Mouse (Mus musculus) midbrain, embryonic 11.5 days (tissue): ENCODE results near the gene Prickle2. TPM values are rescaled to one million over a fixed set of nuclear protein-coding genes. Genes with fewer than 3 reads are reported as not detected.

Experiments
- ATAC-seq: fragments of 200-750 bp; cut with Nextera tagmentation; 2 replicates; pipeline ENCODE4 v1.8.0; 2017; ENCODE audit warnings: moderate TSS enrichment, moderate library complexity; ENCODE audit not compliant: low FRiP score
- DNase-seq: peaks from one replicate; pipeline ENCODE4 v3.0.0; 2015; ENCODE audit warnings: low spot score; ENCODE audit errors: missing footprints
- H3K27ac ChIP-seq: fragments of 300-500 bp; sonication (generic); 2 replicates; pipeline ENCODE4 v1.5.1; 2014; ENCODE audit warnings: low read depth, low read length
- H3K27me3 ChIP-seq: fragments of 300-500 bp; sonication (generic); 2 replicates; pipeline ENCODE4 v1.6.1; 2014; ENCODE audit warnings: mild to moderate bottlenecking, low read length, moderate library complexity, mixed read lengths; ENCODE audit not compliant: control insufficient read depth, insufficient read depth
- H3K36me3 ChIP-seq: fragments of 300-500 bp; sonication (generic); 2 replicates; pipeline ENCODE4 v1.6.1; 2014; ENCODE audit warnings: mild to moderate bottlenecking, low read length, moderate library complexity, mixed read lengths; ENCODE audit not compliant: control insufficient read depth, insufficient read depth
- H3K4me1 ChIP-seq: fragments of 300-500 bp; sonication (generic); 2 replicates; pipeline ENCODE4 v1.6.1; 2014; ENCODE audit warnings: low read length; ENCODE audit not compliant: control insufficient read depth, insufficient read depth
- H3K4me2 ChIP-seq: fragments of 300-500 bp; sonication (generic); 2 replicates; pipeline ENCODE4 v1.6.1; 2014; ENCODE audit warnings: mild to moderate bottlenecking, moderate library complexity
- H3K4me3 ChIP-seq: fragments of 300-500 bp; sonication (generic); 2 replicates; pipeline ENCODE4 v1.5.1; 2014; ENCODE audit warnings: low read depth, low read length
- H3K9ac ChIP-seq: fragments of 300-500 bp; sonication (generic); 2 replicates; pipeline ENCODE4 v1.6.1; 2014; ENCODE audit warnings: low read length
- H3K9me3 ChIP-seq: fragments of 300-500 bp; sonication (generic); 2 replicates; pipeline ENCODE4 v1.6.1; 2016; ENCODE audit warnings: low read length; ENCODE audit not compliant: control insufficient read depth
- WGBS: fragments of 180-500 bp; shearing (Covaris S2); extraction: QIAGEN DNeasy Blood & Tissue Kit; methylation state at CpG from one replicate; pipeline ENCODE4 v1.1.7; 2014; 5-methylcytosine and 5-hydroxymethylcytosine counted together
- polyA plus RNA-seq: library from polyadenylated mRNA; unstranded; fragments of >200 nt; fragmentation: Nextera tagmentation; extraction: Ambion mirVana; gene quantifications from 2 replicates; pipeline ENCODE4 v1.2.1, GENCODE M21; 2014

Gene Prickle2
- polyA plus RNA-seq, 1 experiment from 2014 or later = 7.7 TPM

DNA sequence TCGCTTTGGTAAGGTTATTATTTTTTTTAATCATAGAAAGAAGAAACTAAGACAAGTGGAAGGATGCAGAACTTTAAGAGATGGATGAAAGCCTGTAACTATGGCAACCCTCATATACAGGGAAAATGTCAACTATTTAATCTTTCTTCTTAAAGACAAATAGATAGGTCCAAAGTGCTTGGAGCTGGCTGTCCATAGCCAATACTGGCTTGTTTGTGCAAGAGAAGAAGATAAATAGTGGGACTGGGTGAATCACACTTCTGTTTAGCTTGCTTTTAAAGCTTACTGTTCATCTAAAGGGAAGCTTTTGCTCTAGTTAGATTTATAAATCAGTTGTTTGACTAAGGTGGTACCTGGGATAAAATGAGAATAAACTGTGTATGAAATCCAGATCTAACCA lies 310.8 kb downstream of the Prickle2 start:
- Histone ChIP-seq H3K27me3 (no peaks in the 10 kb centered on the region), H3K36me3 (no peaks in the 10 kb centered on the region), H3K4me1 (no peaks in the 10 kb centered on the region), H3K9ac (no peak overlapping the region), H3K27ac (no peak overlapping the region), H3K9me3 (no peaks in the 10 kb centered on the region), H3K4me2 (no peak overlapping the region), H3K4me3 (no peak overlapping the region)
- ATAC-seq (no peak), DNase-seq (no peak)
- 75% methylated on average over 1 of the region's 1 CpGs for WGBS

GRCm38 (mm10) chr6:92394628-92395027 lies 311.3 kb downstream of the Prickle2 start:
- no peaks in the 10 kb centered on the region for H3K9me3 ChIP-seq
- H3K4me1 ChIP-seq = no peaks in the 10 kb centered on the region
- no peak overlapping the region for H3K9ac ChIP-seq
- no peak overlapping the region for H3K27ac ChIP-seq
- no peak for ATAC-seq
- no peak overlapping the region for H3K4me3 ChIP-seq
- H3K4me2 ChIP-seq = no peak overlapping the region
- H3K36me3 ChIP-seq = no peaks in the 10 kb centered on the region
- DNase-seq = no peak
- H3K27me3 ChIP-seq = no peaks in the 10 kb centered on the region
- 83% methylated on average over 5 of the region's 5 CpGs for WGBS

DNA sequence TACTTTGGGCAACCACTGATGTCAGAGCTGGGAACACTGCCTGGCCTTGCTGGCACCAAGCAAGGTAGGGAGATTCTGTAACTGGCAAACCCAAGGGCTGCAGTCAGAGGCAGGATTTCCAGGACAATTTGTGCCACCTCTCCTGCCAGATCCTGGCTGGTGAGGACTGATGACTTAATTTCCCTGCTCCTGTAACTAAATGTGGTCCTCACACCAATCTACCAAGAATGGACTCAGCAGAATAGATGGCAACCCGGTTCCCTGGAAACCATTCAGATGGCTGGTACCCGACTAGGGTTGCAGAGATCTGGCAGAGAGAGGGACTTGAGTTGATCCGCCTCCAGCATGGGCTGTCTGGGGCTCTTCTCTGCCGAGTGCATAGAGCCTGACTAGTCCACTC lies 315.6 kb downstream of the Prickle2 start:
- Histone ChIP-seq H3K9me3 (no peaks in the 10 kb centered on the region), H3K27ac (no peak overlapping the region), H3K4me1 (no peaks in the 10 kb centered on the region), H3K4me2 (no peak overlapping the region), H3K36me3 (no peaks in the 10 kb centered on the region), H3K27me3 (no peaks in the 10 kb centered on the region), H3K4me3 (no peak overlapping the region), H3K9ac (no peak overlapping the region)
- DNase-seq = no peak
- ATAC-seq = no peak
- 81% methylated on average over 4 of the region's 4 CpGs for WGBS

- H3K36me3 ChIP-seq = no peaks in the 10 kb centered on the region
- WGBS = 90% methylated on average over 5 of the region's 5 CpGs
- no peaks in the 10 kb centered on the region for H3K4me1 ChIP-seq
- DNase-seq (no peak), ATAC-seq (no peak)
- H3K4me2 ChIP-seq = no peak overlapping the region
- no peak overlapping the region for H3K9ac ChIP-seq
- H3K27ac ChIP-seq = no peak overlapping the region
- H3K4me3 ChIP-seq = no peak overlapping the region
- no peaks in the 10 kb centered on the region for H3K9me3 ChIP-seq
- H3K27me3 ChIP-seq = no peaks in the 10 kb centered on the region
Measured at GRCm38 (mm10) chr6:92388681-92389080, 317.3 kb downstream of the Prickle2 start.

DNA sequence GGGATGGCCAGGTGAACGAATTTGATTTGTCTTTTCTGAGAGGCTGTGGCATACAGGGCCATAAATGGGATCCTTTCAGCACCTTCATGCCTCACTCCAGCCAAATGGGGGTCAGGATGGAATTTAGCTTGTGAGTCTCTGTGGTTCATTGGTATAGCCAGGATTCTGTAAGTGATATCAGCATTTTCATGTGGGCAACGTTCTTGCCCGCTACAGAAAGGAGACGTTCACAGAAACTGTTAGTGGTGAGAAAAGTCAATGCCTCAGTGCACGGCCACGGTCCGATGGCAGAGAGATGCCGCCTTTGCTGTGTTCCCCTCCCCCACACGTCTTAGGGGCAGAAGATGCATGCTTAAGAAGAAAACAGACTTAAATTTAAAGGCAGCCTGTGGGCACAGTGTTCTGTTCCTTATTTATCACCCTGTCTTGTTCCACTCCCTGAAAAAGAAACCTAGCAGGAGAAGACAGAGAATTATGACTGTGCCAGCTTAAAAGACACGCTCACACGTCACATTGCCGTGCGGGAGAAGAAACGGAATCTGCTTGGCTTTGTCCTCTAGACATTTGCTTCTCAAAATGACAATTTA lies 322.7 kb downstream of the Prickle2 start:
- H3K4me2 ChIP-seq = no peak overlapping the region
- H3K27me3 ChIP-seq = no peaks in the 10 kb centered on the region
- H3K9ac ChIP-seq = no peak overlapping the region
- ATAC-seq (no peak), DNase-seq (peak; percentile 84)
- H3K4me1 ChIP-seq = peaks cover 4% of the 10 kb centered on the region; the same call in 1 of the 2 replicates
- H3K27ac ChIP-seq = no peak overlapping the region
- no peaks in the 10 kb centered on the region for H3K9me3 ChIP-seq
- no peaks in the 10 kb centered on the region for H3K36me3 ChIP-seq
- no peak overlapping the region for H3K4me3 ChIP-seq
- 56% methylated on average over 14 of the region's 14 CpGs for WGBS

- no peak for DNase-seq
- WGBS = 92% methylated on average over 10 of the region's 10 CpGs
Measured at GRCm38 (mm10) chr6:92381085-92381484, 324.9 kb downstream of the Prickle2 start.

GRCm38 (mm10) chr6:92374826-92375225 lies 331.1 kb downstream of the Prickle2 start:
- no peak for DNase-seq
- Histone ChIP-seq H3K4me2 (no peak overlapping the region), H3K4me1 (no peaks in the 10 kb centered on the region), H3K27ac (no peak overlapping the region), H3K27me3 (no peaks in the 10 kb centered on the region), H3K9me3 (no peaks in the 10 kb centered on the region), H3K9ac (no peak overlapping the region), H3K4me3 (no peak overlapping the region), H3K36me3 (no peaks in the 10 kb centered on the region)
- ATAC-seq = no peak
- WGBS = 89% methylated on average over 6 of the region's 6 CpGs

More at GRCm38 (mm10) chr6:92381085-92381484, 324.9 kb downstream of the Prickle2 start:
- Histone ChIP-seq H3K9me3 (no peaks in the 10 kb centered on the region), H3K4me2 (no peak overlapping the region), H3K4me1 (peaks cover 4% of the 10 kb centered on the region; the same call in 1 of the 2 replicates), H3K36me3 (no peaks in the 10 kb centered on the region), H3K4me3 (no peak overlapping the region), H3K9ac (no peak overlapping the region), H3K27ac (no peak overlapping the region), H3K27me3 (no peaks in the 10 kb centered on the region)
- ATAC-seq = no peak

DNA sequence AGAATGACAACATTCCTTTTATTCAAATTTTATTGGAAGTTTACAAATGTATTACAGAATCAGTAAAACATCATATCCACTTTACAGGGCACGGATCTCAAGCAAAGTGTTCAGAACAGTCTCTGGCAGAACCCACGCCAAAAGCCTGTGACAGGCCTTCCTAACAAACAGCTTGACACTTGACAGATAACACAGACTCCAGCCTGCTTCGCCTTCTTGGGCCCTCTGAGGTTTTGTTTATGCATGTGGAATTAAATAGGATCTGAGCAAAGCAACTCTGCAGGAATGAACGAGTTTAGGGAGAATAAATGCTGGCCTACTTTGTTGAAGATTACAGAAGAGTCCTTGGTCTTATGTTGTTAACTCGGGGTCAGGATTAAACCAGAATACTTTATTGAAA lies 335.1 kb downstream of the Prickle2 start:
- H3K27ac ChIP-seq = no peak overlapping the region
- H3K4me3 ChIP-seq = no peak overlapping the region
- ATAC-seq (no peak), DNase-seq (no peak)
- no peak overlapping the region for H3K4me2 ChIP-seq
- no peaks in the 10 kb centered on the region for H3K4me1 ChIP-seq
- no peaks in the 10 kb centered on the region for H3K36me3 ChIP-seq
- WGBS = 68% methylated on average over 5 of the region's 5 CpGs
- no peak overlapping the region for H3K9ac ChIP-seq
- H3K9me3 ChIP-seq = peaks cover 4% of the 10 kb centered on the region
- H3K27me3 ChIP-seq = no peaks in the 10 kb centered on the region

DNA sequence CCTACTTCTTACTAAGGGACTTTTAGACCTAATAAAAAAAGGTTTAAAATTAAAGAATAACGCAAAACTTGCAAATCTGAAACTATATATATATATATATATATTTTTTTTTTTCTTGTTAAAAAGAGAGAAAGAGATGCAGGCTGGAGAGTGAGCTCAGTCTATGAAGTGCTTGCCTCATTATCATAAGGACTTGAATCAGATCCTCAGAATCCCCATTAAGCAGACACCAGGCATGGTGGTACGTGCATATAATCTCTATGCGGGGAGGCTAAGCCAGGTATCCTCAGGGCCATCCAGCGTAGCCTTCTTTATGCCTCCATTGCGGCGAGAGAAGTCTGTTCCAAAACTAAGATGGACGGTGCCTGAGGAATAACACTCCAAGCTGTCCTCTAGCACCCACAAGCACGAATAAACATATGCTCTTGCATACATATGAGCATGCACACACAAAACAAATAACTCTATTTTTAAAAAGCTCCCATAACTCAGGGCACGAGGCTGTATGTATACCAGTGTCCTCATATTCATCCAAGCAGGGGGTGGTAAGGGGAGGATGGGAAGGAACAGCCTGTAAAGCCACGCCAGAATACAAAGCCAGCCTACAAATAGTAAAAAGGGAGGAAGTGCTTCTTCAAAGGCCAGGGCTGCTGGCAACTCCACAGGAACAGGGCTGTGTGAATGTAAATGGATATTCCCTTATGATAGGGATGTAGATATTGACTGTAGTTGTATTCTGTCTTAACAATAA lies 358.5 kb downstream of the Prickle2 start:
- no peak overlapping the region for H3K4me3 ChIP-seq
- H3K9me3 ChIP-seq = no peaks in the 10 kb centered on the region
- H3K36me3 ChIP-seq = no peaks in the 10 kb centered on the region
- no peaks in the 10 kb centered on the region for H3K27me3 ChIP-seq
- no peak overlapping the region for H3K27ac ChIP-seq
- 71% methylated on average over 10 of the region's 10 CpGs for WGBS
- no peak overlapping the region for H3K9ac ChIP-seq
- no peaks in the 10 kb centered on the region for H3K4me1 ChIP-seq
- ATAC-seq (no peak), DNase-seq (no peak)
- H3K4me2 ChIP-seq = no peak overlapping the region
